Mouse (Mus musculus) embryonic facial prominence, embryonic 11.5 days (tissue): Measurements from ENCODE around the gene Nkiras2. TPM values are rescaled to one million over a fixed set of nuclear protein-coding genes. Genes with fewer than 3 reads are reported as not detected.
A peak's percentile ranks its signal among the peaks of the same experiment; 100 is the strongest.

ENCODE experiments used
- ATAC-seq: fragments of 200-750 bp; cut with Nextera tagmentation; replicated peaks from 2 replicates; pipeline ENCODE4 v1.8.0; 2017; ENCODE audit warnings: low read depth; ENCODE audit not compliant: insufficient number of reproducible peaks, low FRiP score, low TSS enrichment
- DNase-seq: peaks from one replicate; pipeline ENCODE4 v3.0.0-alpha.2; 2015; ENCODE audit warnings: low spot score
- H3K27ac ChIP-seq: fragments of 300-500 bp; sonication (generic); replicated peaks from 2 replicates; pipeline ENCODE4 v1.5.1; 2014; ENCODE audit warnings: mild to moderate bottlenecking, low read depth, low read length, control low read depth
- H3K27me3 ChIP-seq: fragments of 300-500 bp; sonication (generic); 2 replicates; pipeline ENCODE4 v1.6.1; 2014; ENCODE audit warnings: mild to moderate bottlenecking, low read length, moderate library complexity, mixed read lengths; ENCODE audit not compliant: control insufficient read depth, insufficient read depth
- H3K36me3 ChIP-seq: fragments of 300-500 bp; sonication (generic); replicated peaks from 2 replicates; pipeline ENCODE4 v1.6.1; 2014; ENCODE audit warnings: low read depth, mild to moderate bottlenecking, low read length, moderate library complexity, mixed read lengths; ENCODE audit not compliant: control insufficient read depth, insufficient read depth
- H3K4me1 ChIP-seq: fragments of 300-500 bp; sonication (generic); 2 replicates; pipeline ENCODE4 v1.6.1; 2014; ENCODE audit warnings: low read length, mixed read lengths; ENCODE audit not compliant: control insufficient read depth, insufficient read depth
- H3K4me2 ChIP-seq: fragments of 300-500 bp; sonication (generic); 2 replicates; pipeline ENCODE4 v1.6.1; 2014; ENCODE audit warnings: low read depth, mild to moderate bottlenecking, control low read depth, low read length, moderate library complexity
- H3K4me3 ChIP-seq: fragments of 300-500 bp; sonication (generic); 2 replicates; pipeline ENCODE4 v1.5.1; 2014; ENCODE audit warnings: low read depth, low read length, control low read depth
- H3K9ac ChIP-seq: fragments of 300-500 bp; sonication (generic); replicated peaks from 2 replicates; pipeline ENCODE4 v1.6.1; 2014; ENCODE audit warnings: mild to moderate bottlenecking, control low read depth, low read length
- H3K9me3 ChIP-seq: fragments of 300-500 bp; sonication (generic); replicated peaks from 2 replicates; pipeline ENCODE4 v1.6.1; 2016; ENCODE audit warnings: mild to moderate bottlenecking, low read length, inconsistent platforms, mixed read lengths; ENCODE audit not compliant: control insufficient read depth
- WGBS: fragments of 180-500 bp; shearing (Covaris S2); extraction: QIAGEN DNeasy Blood & Tissue Kit; methylation state at CpG from one replicate; pipeline ENCODE4 v1.1.7; 2014; 5-methylcytosine and 5-hydroxymethylcytosine counted together
- polyA plus RNA-seq: library from polyadenylated mRNA; unstranded; fragments of >200 nt; fragmentation: Nextera tagmentation; extraction: Ambion mirVana; gene quantifications from 2 replicates; pipeline ENCODE4 v1.2.1, GENCODE M21; 2014

Gene Nkiras2
- polyA plus RNA-seq, 1 experiment from 2014 or later = 79.5 TPM

- Histone ChIP-seq H3K9ac (no peak overlapping the region), H3K27ac (no peak overlapping the region), H3K9me3 (no peaks in the 10 kb centered on the region), H3K27me3 (no peaks in the 10 kb centered on the region), H3K36me3 (no peaks in the 10 kb centered on the region), H3K4me2 (no peak overlapping the region), H3K4me3 (no peak overlapping the region), H3K4me1 (no peaks in the 10 kb centered on the region)
- DNase-seq = no peak
- 89% methylated on average over 2 of the region's 2 CpGs for WGBS
- no peak for ATAC-seq
Observed at GRCm38 (mm10) chr11:100671956-100672355, 52.9 kb downstream of the Nkiras2 start.

GRCm38 (mm10) chr11:100673169-100673568 lies 54.1 kb downstream of the Nkiras2 start:
- Histone ChIP-seq H3K36me3 (no peaks in the 10 kb centered on the region), H3K4me1 (no peaks in the 10 kb centered on the region), H3K4me3 (peak overlapping the region; percentile 6; the same call in 1 of the 2 replicates), H3K27me3 (no peaks in the 10 kb centered on the region), H3K9me3 (no peaks in the 10 kb centered on the region), H3K27ac (no peak overlapping the region), H3K9ac (peak overlapping the region; percentile 61), H3K4me2 (peak overlapping the region; percentile 38)
- DNase-seq (peak; percentile 35), ATAC-seq (no peak)
- WGBS = 1% methylated on average over 23 of the region's 23 CpGs

Other genes starting within 250 kb of the Nkiras2 start
- 31.8 and 37.4 TPM in 2 replicates for gene Jup, start 221.5 kb upstream of the Nkiras2 start, polyA plus RNA-seq
- 33.0 and 37.1 TPM in 2 replicates for gene P3h4, start 204.4 kb upstream of the Nkiras2 start, polyA plus RNA-seq
- 60.0 and 69.4 TPM in 2 replicates for gene Fkbp10, start 203.5 kb upstream of the Nkiras2 start, polyA plus RNA-seq
- gene Nt5c3b, start 177.4 kb upstream of the Nkiras2 start, polyA plus RNA-seq = 136 and 145 TPM in 2 replicates
- 0.52 and 0.57 TPM in 2 replicates for gene Klhl10, start 177.3 kb upstream of the Nkiras2 start, polyA plus RNA-seq
- 13.1 and 13.2 TPM in 2 replicates for gene Klhl11, start 146.5 kb upstream of the Nkiras2 start, polyA plus RNA-seq
- 200 and 210 TPM in 2 replicates for gene Acly, start 91.2 kb upstream of the Nkiras2 start, polyA plus RNA-seq
- gene Ttc25, start 73.6 kb upstream of the Nkiras2 start, polyA plus RNA-seq = 0.79 and 1.4 TPM in 2 replicates
- 20.0 and 23.6 TPM in 2 replicates for gene Cnp, start 44.3 kb upstream of the Nkiras2 start, polyA plus RNA-seq
- gene Dnajc7, start 924 bp downstream of the Nkiras2 start, polyA plus RNA-seq = 80.0 and 83.9 TPM in 2 replicates
- gene Zfp385c, start 73.2 kb downstream of the Nkiras2 start, polyA plus RNA-seq = 0.53 and 1.2 TPM in 2 replicates
- gene Dhx58, start 85.0 kb downstream of the Nkiras2 start, polyA plus RNA-seq = 1.2 and 1.8 TPM in 2 replicates
- gene Kat2a, start 93.2 kb downstream of the Nkiras2 start, polyA plus RNA-seq = 49.9 and 55.9 TPM in 2 replicates
- not detected in 2 replicates for gene Hspb9, start 94.6 kb downstream of the Nkiras2 start, polyA plus RNA-seq
- 76.6 and 86.1 TPM in 2 replicates for gene Rab5c, start 119.0 kb downstream of the Nkiras2 start, polyA plus RNA-seq
- gene Kcnh4, start 140.7 kb downstream of the Nkiras2 start, polyA plus RNA-seq = 0.50 and 0.56 TPM in 2 replicates
- not detected in 2 replicates for gene Hcrt, start 143.7 kb downstream of the Nkiras2 start, polyA plus RNA-seq
- gene Ghdc, start 151.7 kb downstream of the Nkiras2 start, polyA plus RNA-seq = 1.4 and 1.5 TPM in 2 replicates
- 17.9 and 18.1 TPM in 2 replicates for gene Stat5b, start 231.5 kb downstream of the Nkiras2 start, polyA plus RNA-seq
- 1.6 and 1.9 TPM in 2 replicates for gene Stat5a, start 240.1 kb downstream of the Nkiras2 start, polyA plus RNA-seq